Mouse (Mus musculus): ENCODE data around the gene Ppp1r1b. TPM values are rescaled to one million over a fixed set of nuclear protein-coding genes. Genes with fewer than 3 reads are reported as not detected.

Gene Ppp1r1b
- 100 to 1,000 TPM; 101 to 133 TPM for total RNA-seq (2021)
- long read RNA-seq, experiment 1, transcript Ppp1r1b-205 (4 exons, 792 nt) = minor isoform, 28 of 302 reads
- long read RNA-seq, experiment 1, transcript Ppp1r1b-201 (7 exons, 2,001 nt) = major isoform, 250 of 302 reads
- long read RNA-seq, experiment 1, partial matches to known transcripts = 10 of 302 reads
- long read RNA-seq, experiment 1, other reads (novel, unspliced or antisense) = 11 of 302 reads
- long read RNA-seq, experiment 2, transcript Ppp1r1b-205 (4 exons, 792 nt) = minor isoform, 6 of 146 reads
- long read RNA-seq, experiment 2, transcript Ppp1r1b-201 (7 exons, 2,001 nt) = major isoform, 128 of 146 reads
- long read RNA-seq, experiment 2, partial matches to known transcripts = 7 of 146 reads
- long read RNA-seq, experiment 2, other reads (novel, unspliced or antisense) = 3 of 146 reads

DNA sequence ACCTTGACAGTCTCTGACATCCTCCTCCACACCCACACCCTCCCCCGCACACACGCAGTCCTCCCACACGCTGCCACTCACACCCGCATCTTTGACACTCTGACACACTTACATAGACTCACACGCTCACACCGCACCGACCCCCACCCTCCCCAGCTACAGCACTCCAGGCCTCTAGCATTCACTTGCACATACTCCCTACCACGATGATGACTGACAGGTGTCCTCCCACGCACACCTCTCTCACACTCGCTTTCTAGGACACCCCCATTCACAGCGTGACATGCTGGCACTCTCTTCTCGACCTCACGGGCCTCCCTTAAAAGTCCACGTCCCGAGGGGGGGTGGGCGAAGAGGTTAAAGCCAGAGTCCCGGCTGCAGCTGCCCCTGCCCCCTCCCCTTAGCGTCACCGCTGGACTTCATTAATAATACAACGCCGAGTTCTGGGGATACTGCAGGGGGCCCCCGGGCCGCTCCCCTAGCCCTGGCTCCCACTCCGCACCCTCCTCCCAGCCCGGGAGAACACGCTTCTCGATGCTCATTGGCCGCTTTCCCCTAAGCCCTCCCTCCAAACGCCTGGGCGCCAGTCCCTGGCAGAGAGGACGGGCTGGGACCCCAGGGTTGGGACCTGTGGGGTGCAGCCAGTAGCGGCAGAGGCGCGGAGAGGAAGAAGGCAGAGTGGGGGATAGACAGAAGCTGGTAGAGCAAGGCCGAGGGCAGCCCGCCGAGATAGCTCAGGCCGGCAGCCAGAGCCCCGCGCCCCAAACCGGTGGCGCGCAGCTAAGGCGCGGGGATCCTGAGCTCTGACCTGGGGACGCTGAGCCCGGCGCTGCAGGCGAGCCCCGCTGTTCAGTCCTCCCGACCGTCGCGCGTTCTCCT is at the start of gene Ppp1r1b:
Gene Ppp1r1b (plus strand): TSS at position 322 of the 879 bp plus-strand sequence.
- intact Hi-C loops (cut with DNase I) = loop anchor here (5.0 kb wide), 2 partner anchors 39 to 89 kb away; partner anchors contain the start of genes Mien1 and Pnmt
- peak; percentile 77 to 80 for DNase-seq (ENCODE audit: low spot score in 2 of 2)

DNA sequence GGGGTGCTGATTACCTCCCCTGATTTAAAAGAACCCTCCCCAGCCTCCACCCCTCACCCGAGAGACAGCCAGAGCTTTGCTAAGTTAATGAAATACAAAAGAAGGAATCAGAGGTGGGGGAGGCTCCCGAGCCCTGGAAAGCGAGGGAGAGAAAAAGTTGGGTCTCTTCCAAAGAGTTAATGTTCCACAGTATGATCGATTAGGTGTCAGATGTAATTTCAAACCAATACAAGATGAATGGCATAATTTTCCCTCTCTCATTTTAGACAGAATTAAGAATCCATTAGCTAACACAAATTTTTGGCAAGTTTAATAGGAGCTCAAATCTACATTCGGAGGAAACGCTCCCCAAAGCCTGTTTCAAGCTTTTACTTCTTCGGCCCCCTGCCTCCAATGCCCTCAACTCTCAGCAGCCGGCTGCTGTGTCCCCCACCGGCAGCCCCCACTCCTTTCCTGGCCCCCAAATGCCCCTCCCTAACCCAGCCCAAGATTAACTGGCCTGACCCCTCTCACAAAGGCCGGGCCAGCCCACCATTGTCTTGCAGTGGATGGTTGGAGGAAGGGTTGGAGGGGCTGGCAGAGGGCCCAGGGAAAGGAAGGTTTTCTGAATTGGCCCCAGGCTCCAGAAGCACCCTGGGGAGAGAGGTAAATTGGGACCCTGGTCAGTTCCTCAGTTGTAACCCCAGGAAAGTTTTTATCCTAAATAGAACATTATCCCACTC is 49.6 kb upstream of the Ppp1r1b start:
- intact Hi-C loops (cut with DNase I) = no loop called here
- no peak for DNase-seq (ENCODE audit: low spot score in 2 of 2)

DNA sequence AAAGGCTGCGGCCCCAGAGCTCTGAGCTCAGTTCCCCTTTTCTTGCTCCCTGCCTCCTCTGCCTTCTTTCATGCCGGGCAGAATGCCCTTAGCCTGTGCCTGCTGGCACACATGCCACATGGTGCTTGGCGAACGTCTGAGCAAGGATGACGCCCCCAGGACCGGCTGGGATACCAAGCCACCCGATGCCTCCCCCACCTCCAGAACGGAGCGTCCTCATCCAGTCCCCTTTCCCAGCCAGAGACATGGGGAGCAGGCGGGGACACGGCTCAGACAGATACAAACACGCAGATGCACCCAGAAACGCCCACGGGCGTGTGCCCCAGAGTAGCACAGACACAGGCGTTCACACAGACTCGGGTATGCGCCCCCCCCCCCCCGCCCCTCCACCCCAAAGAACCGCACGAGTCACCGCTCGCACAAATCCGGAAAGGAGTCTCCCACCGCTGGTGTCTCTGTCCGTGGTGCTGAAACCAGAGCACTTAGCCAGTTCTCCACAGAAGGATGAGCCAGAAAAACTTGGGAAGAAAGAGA is 34.3 kb upstream of the Ppp1r1b start:
- peak; percentile 45 to 83 for DNase-seq (ENCODE audit: low spot score in 2 of 2)
- intact Hi-C loops (cut with DNase I) = no loop called here

DNA sequence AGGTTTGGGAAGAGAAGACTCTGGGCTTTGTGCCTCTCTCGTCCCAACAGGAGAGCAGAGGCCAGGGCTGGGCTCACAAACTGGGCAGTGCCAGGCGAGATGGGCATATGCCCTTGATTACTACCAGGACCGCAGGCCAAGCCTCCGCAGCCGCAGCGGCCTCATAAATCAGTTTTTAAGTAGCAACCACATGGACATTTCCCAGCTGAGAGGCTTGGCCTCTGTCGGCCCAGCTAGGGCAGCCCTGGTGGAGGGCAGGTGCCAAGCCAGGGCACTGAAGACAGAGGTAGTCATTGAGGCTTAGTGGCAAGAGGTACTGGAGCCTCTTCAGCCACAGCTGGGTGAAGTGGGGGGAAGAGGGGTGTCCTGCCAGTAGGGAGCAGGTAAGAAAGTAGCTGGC is 30.7 kb upstream of the Ppp1r1b start:
- intact Hi-C loops (cut with DNase I) = no loop called here
- DNase-seq (ENCODE audit: low spot score in 2 of 2) = no peak

DNA sequence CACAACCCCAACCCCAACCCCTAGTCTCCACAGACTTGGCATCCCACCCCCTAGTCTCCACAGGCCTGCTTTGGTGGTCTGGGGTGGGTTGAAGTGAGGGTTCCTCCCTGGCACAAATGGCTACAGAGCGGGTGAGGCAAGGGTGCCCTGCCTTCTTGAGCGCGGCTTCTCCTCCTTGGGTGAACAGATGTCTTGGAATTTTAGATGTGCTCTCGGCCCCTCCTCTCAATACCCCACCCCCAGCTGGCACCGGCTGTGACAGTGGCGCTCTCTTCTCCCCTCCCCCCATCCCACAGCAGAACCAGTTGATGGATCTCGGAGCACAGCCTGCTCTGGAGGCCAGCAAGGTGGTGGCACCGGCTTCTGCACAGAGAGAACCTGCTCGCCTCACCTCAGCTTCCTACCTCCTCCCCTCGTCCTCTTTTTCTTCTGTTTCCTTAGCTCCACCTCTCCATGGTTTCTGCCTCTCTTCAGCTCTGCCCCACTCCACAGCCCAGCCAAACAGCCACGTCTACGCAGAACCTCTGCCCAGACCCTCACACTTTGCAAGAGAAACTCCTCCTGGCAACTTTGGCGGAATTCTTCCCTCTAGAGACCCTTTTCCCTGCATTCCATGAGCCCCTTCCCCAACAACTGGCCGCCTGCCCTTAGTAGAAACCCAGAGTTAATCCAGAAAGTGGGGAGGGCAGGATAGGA is 29.6 kb upstream of the Ppp1r1b start:
- intact Hi-C loops (cut with DNase I) = no loop called here
- DNase-seq (ENCODE audit: low spot score in 2 of 2) = peak in 1 of 2 experiments; percentile 6

DNA sequence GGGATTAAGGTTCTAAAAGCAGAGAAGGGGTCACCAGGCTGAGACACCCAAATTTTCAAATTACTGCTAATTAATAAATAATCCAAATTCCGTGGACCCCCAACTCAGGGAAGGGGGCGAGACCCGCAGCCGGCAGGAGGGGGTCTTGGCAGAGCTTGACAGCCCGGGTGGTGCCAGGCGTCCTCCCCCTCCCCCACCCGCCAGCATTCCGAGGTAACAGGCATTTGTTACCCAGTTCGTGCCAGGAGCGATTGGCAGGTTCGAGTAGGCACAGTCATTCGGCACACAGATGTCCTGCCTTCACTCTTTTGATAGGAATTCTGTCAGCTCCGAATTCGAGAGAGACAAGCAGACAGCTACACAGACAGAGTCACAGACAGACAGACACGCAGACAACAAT is 29.1 kb upstream of the Ppp1r1b start:
- DNase-seq (ENCODE audit: low spot score in 2 of 2) = peak in 1 of 2 experiments; percentile 18
- intact Hi-C loops (cut with DNase I) = no loop called here

DNA sequence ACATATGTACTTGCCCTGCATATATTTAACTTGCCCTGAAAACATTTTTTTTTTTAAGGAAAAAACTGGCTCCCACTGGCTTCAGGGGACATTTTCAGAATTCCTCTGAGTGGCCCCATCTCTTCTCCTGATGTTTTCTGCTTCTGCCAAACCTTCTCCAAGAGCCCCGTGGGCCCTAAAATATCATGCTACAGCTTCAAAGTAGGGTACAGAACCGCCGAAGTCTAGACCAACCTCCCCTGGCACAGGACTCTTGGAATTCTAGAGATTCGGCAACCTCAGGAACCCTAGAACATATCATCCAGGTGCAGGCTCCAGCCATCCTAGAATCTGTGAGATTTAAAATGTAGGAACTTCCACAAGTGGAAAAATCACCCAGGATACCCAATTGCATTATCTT is 28.7 kb upstream of the Ppp1r1b start:
- intact Hi-C loops (cut with DNase I) = no loop called here
- DNase-seq (ENCODE audit: low spot score in 2 of 2) = no peak

DNA sequence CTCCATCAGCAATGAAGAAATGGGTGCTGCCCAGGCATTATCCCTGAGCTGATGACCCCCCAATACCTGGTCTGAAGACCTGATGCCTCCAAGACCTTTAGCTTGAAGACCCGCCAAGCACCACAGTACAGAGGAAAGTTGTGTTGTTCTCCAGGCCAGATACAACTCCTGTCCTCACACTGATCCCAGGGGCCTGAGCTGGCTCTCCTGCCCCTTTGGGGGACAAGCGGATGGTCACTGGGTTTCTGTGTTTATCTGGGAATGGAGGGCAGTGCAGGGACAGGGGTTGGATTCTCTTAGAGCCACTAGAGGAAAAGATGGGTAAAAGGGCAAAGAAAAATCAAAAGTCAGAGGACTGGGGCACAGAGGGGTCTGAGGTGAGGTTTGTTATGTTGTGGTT is 28.3 kb upstream of the Ppp1r1b start:
- intact Hi-C loops (cut with DNase I) = no loop called here
- no peak for DNase-seq (ENCODE audit: low spot score in 2 of 2)

DNA sequence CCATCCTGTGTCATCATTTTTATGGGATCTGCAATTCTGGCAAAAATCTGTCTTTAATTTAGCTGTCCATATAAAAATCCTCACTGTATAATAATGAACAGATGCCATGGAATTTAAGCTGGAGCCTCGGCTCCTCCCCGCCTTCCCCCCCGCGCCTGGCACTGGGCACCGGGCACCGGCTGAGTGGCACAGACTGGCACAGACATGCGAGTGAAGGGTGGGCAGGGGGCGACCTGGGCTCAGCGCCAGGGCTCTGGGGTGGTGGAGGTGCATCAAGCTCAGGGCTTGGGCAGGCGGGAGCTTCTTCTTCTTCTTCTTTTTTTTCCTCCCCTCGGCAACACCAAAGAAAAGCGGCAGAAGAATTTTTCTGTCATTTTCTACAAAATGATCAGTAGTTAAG is 27.8 kb upstream of the Ppp1r1b start:
- peak in 1 of 2 experiments; percentile 14 for DNase-seq (ENCODE audit: low spot score in 2 of 2)
- intact Hi-C loops (cut with DNase I) = no loop called here

DNA sequence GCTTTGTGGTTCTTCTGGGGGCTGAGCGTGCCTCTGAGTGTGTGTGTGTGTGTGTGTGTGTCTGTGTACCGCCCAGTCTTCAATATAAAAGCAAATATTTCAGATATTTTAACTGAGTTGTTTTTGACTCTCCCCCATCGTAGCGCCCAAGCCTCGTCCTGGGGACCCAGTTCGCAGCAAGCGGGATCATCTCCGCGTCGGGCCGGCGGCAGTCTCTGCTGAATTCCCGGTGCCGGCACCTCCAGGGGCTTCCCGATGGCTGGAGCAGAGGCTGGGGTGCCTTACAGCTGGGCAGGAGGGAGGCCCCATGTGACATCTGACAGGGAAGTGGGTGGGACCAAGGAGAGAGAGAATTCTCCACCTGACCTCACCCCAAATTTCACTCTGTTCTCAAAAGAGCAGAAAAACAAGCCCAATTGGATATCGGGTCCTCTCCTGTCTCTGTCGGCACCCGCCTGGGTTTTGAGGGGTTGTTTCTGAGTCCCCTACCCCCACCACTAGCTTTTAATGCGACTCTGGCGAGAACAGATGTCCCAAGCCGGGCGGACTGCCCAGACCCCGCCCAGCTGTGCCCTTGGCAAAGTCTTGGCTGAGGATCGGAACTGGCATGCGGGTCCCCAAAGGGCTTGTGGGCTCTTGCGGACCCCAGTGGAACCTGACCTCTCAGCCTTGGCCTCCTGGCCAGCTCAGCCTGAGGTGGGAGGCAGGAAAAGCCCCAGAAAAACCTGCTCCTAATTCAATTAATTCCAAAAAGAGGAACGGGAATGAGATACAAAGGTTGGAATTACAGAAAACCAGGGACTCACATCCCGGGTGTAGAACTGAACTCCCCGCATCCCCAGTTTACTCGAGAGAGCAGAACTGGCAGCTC is 27.2 kb upstream of the Ppp1r1b start:
- DNase-seq (ENCODE audit: low spot score in 2 of 2) = no peak

DNA sequence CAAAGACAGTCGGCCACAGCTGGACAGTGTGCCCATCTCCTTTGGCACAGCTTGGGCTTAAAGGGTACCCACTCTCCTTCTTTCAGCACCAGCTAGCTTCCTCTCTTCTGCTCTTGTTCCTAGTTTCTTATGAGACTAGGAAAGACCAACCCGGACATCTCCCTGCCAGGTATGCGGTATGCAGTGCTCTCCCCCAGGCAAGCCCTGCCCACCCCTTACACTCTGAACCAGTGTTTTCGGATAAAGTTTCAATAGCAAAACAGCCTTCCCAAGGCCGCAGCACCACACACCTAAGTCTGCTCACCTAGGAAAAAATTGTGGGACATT is 26.6 kb upstream of the Ppp1r1b start:
- intact Hi-C loops (cut with DNase I) = no loop called here

More for the DNA sequence above, 27.2 kb upstream of the Ppp1r1b start:
- intact Hi-C loops (cut with DNase I) = no loop called here

DNA sequence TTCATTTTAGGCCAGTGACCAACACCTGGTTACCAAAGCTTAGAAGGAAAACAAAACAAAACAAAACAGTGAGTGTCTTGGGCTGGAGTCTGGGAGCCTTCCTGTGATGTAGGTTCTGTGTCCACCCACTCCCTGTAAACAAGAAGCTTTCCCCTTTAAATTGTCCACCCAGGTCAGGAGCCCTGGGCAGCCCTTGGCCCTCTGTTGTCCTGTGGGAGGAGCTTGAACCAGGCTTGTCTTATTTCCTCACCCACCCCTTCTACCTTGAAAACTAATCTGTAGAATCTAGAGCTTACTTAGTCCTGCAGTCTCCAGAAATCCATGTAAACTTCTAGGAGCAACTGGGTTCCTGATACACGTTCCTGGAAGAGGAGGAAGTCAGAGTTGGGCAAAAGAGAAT is 26.0 kb upstream of the Ppp1r1b start:
- DNase-seq (ENCODE audit: low spot score in 2 of 2) = no peak
- intact Hi-C loops (cut with DNase I) = no loop called here

More for the DNA sequence above, 26.6 kb upstream of the Ppp1r1b start:
- no peak for DNase-seq (ENCODE audit: low spot score in 2 of 2)

DNA sequence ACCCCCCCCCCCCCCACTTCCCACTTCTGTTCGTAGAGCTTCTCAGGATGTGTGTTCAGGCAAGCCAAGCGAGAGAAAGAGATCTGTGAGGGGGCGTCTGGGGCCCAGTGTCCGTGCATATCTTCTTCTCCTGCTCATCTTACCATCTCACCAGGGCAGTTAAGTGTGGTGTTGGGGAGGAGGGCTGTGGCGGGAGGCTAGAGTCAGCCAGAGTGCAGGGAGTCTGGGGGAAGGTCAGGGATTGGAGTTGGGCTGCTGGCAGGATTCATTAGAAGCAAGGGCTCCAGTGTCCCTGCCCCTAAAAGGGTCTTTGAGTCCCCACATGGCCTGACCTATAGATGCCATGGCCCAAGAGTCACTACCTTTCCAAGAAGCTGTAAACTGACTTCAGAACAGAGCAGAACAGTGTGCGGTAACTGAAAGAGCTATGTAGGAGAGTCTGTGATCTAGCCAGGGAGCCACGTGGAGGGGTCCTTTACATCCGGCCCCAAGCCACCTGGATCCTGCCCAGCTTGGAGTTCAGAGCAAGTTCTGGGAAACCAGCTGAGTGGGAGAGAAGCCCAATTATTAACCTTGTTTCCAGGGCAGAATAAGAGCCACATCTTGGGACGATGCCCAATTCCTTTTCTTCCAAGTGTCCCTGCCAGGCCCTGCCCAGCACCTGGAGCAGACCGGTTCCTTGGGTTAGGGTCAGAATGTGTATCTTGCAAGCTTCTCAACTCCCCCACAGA is 24.9 kb upstream of the Ppp1r1b start:
- peak in 1 of 2 experiments; percentile 7 for DNase-seq (ENCODE audit: low spot score in 2 of 2)
- intact Hi-C loops (cut with DNase I) = no loop called here

DNA sequence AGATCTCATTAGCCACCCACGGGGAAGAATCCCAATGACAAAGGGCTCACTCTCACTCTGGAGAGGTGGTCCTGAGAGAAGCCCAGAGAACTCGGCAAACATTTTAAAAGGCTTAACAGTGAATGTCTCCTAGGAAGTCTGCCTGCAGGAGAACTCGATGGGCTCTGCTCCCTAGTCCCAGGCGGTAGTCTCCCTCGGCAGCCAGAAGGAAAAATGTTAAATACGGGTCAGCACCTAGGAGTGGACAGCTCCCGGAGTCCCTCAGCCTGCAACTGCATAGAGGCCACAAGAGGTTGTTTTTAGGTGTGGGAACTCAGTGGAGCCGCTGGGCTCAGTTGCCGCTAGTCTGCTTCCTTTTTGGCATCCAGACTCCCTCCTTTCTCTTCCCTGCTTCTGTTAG is 24.3 kb upstream of the Ppp1r1b start:
- intact Hi-C loops (cut with DNase I) = no loop called here
- peak in 1 of 2 experiments; percentile 14 for DNase-seq (ENCODE audit: low spot score in 2 of 2)

DNA sequence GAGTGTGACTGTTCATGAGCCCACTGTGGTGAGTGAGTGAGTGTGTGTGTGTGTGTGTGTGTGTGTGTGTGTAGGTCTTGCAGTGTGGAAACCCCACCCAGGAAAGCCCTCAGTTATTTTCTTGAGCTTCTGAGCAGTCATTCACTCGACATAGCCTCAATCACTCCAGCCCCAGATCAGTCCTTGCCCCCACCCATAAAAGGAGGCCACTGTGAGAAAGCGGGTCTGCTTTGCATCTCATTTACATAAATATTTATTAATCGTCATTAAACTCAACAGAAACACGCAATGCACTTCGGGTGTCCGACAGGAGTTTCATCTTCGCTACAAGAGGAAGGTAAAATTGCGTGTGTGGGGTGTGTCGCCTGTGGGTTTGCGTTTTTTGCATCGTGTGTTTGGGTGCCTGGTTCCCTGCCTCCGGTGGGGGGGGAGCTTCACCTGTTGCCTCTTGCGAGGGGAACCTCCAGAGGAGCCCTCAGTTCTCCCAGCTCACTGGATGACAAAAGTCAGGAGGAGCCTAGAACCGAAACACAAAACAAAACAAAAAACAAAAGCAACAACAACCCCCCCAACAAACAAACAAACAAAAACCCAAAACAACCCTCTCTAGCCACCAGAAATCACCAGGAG is 22.9 kb upstream of the Ppp1r1b start:
- DNase-seq (ENCODE audit: low spot score in 2 of 2) = peak in 1 of 2 experiments; percentile 7
- intact Hi-C loops (cut with DNase I) = no loop called here

DNA sequence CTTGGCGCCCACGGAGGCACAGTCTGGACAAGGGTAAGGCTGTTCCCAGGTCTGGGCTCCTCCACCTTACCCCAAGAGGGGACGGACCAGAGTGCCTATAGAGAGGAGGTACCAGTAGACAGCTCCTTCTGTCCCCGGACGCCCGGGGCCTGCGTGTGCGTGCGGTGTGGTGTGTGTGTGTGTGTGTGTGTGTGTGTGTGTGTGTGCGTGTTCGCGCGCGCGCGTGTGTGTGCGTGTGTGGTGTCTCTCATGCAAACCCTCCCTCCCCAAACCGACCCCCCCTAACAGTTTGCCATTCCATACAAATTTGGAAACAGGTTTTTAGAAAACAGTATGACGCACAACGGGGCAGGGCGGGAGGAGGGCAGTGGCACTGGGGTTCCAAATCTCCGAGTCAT is 22.4 kb upstream of the Ppp1r1b start:
- intact Hi-C loops (cut with DNase I) = no loop called here
- DNase-seq (ENCODE audit: low spot score in 2 of 2) = peak in 1 of 2 experiments; percentile 7

DNA sequence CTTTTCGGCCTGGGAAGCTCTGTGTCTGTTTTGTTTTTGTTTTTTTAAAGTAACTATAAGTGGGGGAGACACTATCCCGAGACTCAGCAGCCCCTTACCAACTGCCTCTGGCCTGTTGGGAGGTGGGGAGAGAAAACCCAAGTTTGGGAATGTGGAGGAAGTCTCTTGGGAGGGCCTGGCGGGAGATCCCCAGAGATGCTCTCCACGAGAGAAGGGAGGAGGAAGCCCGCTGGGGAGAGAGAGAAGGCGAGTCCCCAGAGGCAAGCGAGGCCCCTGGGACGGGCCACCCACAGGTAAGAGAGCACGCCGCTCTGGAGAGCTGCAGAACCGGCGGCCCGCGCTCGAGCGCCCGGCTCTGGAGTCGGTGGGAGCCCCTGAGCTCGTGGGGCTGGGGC is 21.5 kb upstream of the Ppp1r1b start:
- DNase-seq (ENCODE audit: low spot score in 2 of 2) = peak in 1 of 2 experiments; percentile 8
- intact Hi-C loops (cut with DNase I) = no loop called here
